Mouse (Mus musculus) brain, adult 2 months (tissue): ENCODE measurements around the gene Ybey.

Experiments
- DNase-seq: peaks from one replicate; pipeline ENCODE4 v3.0.0; 2011; ENCODE audit warnings: low read depth, low spot score

Gene Ybey

DNA sequence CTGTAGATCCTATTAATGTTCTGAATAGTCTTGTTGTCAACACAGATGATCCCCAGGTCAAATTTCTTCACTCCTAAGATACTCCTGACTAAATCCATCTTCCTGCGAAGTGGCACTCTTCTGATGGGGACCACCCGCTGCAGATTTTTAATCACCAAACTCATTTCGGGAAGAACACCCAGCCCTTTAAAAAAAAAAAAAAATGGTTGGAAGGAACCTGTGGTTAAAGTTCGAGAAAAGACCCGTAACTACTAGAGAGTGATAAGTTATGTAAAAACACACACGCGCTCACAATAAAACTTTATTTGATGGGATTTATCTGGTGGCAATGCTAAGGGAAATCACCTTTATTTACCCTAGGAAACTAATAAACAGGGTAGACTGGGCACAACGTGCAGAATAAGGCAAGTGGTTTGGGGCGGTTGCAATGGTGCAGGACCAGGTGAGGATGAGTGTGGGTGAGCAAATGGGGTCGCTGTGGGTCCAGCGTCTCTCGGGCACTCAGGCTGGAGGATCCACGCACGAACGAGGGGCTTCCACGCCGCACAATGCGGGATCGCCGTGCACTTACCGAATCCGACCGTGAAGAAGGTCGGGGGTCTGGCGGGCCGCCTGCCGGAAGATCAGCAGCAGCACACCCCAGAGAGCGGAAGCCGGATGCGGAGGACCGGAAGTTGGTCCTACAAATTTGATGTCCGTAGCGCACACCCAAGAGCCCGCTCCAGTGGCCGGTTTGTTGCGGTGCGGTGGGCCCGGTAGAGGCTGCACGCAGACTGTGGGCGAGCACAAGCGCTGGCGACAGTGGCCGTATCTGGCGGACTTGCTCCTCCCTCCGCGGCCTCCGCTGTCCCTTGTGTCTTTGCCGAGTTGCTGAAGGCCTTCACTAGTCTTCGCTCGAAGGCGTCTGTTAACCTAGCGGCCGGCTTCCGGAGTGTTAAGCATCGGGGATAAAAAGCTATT is at the start of gene Ybey, which contains the start of gene Mcm3ap:
Gene Ybey (minus strand): TSS at position 912 of the 960 bp plus-strand sequence.
Gene Mcm3ap (plus strand): TSS at position 725 of the 960 bp plus-strand sequence.
- DNase-seq = peak; percentile 97

GRCm38 (mm10) chr10:76512965-76513583 is 44.2 kb upstream of the Ybey start:
- DNase-seq = peak; percentile 69

- DNase-seq = no peak
Observed at GRCm38 (mm10) chr10:76505865-76506264, 37.0 kb upstream of the Ybey start.

- DNase-seq = no peak
Observed at GRCm38 (mm10) chr10:76504271-76504943, 35.5 kb upstream of the Ybey start.

- no peak for DNase-seq
Observed at GRCm38 (mm10) chr10:76497522-76497921, 28.6 kb upstream of the Ybey start.

GRCm38 (mm10) chr10:76496366-76496765 is 27.5 kb upstream of the Ybey start:
- DNase-seq = peak; percentile 61

GRCm38 (mm10) chr10:76495501-76495900 is 26.6 kb upstream of the Ybey start:
- DNase-seq = no peak

DNA sequence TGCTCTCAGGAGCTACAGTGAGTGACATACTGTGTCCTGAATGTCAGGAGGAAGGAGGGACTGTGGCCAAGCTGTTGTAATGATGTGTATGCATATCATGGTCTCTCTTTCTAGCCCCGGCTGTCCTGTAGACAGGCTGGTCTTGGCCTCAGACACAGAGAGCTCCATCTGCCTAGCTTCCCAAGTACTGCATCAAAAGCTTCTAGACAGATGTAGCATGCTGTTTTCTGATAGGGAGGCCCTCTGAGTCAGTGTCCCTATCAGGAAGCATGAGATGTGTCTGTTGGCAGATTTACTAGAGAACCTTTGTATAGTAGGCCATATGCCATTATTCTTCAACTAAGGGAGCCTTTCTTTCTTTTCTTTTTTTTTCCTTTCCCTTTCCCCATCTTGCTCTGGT is 24.6 kb upstream of the Ybey start:
- peak; percentile 29 for DNase-seq

DNA sequence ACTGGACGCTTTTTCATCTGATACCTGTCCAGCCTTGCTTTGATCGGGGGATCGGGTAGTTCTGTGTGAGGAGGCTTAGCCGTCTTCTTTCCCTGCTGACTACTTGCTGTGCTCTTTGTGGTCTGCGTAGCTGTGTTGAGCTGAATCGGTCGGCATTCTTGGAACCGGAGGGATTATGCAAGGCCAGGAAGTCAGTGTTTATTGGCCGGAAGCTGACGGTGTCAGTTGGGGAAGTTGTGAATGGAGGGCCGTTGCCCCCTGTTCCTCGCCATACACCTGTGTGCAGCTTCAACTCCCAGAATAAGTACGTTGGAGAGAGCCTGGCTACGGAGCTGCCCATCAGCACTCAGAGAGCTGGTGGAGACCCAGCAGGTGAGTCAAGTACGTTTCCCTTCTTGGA is 20.3 kb upstream of the Ybey start:
- DNase-seq = no peak

- DNase-seq = no peak
Observed at GRCm38 (mm10) chr10:76488265-76488664, 19.4 kb upstream of the Ybey start.

DNA sequence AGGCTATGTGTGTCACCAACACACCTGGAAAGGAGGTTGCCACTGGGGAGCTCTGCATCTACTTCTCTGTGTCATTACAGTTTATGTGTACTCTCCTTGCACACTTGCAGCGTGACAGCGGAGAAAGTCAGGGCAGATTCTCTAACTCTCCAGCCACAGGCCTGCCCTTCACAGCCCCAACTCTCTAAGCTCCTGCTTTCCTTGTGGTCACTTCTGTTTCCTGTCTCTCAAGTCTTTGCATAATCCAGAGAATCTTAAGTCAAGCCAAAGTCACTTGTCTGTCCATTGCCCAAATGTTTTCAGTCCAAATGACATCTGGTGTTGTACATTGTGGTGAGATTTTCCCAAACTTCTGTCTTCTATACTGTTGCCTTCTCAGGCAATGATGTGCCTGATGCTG is 17.4 kb upstream of the Ybey start:
- DNase-seq = no peak

- no peak for DNase-seq
Observed at GRCm38 (mm10) chr10:76481480-76481879, 12.6 kb upstream of the Ybey start.

DNA sequence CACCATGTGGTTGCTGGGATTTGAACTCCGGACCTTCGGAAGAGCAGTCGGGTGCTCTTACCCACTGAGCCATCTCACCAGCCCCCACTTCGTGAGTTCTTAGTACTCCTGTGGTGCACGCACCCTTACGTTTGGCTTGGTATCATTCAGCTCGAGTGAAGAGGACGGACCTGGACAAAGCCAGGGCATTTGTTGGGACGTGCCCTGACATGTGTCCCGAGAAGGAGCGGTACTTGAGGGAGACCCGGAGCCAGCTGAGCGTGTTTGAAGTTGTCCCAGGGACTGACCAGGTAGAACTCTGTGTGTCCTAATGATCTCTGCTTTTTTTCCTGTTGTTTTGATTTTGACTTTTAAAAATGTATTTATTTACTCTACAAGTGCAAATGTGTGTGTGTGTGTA is 11.9 kb upstream of the Ybey start:
- DNase-seq = no peak

DNA sequence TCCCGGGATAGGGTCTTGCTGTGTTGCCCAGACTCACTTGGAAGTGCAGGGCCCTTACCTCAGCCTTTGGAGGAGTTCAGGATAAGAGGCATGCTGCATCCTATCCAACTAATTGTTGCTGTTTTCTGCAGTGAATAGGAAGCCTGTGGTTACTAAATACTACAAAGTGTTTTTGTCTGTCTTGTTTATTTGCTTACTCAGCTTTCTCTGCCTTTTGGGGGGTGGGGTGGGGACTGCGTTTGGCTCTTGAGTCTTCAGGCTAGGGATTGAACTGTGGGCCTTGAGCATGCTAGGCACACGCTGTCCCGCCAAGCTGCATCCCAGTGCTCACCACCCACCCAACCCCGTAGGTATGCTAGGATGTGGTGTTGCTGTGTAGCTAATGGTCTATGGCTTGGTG is 4.8 kb upstream of the Ybey start:
- DNase-seq = no peak

DNA sequence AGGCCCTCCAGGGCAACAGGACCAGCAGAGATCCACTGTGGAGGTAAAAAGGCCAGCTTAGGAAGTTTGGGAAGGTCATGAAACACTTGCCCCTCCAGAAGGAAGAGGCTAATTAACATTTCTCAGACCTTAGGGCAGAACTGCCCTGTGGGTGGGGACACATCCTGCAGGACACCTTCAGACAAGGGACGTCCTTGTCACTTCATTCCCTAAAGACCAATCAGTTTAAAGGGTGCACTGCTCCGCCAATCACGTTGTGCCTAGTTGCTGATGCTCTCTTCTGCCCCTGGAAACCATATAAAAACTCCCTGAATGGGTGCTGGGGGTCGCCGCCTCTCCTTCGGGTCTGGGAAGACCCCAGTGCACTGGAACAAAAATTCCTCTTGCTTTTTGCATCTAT is 6.2 kb downstream of the Ybey start:
- no peak for DNase-seq

GRCm38 (mm10) chr10:76462312-76462711 is 6.6 kb downstream of the Ybey start:
- peak; percentile 62 for DNase-seq

- no peak for DNase-seq
Observed at GRCm38 (mm10) chr10:76461255-76461654, 7.7 kb downstream of the Ybey start.

DNA sequence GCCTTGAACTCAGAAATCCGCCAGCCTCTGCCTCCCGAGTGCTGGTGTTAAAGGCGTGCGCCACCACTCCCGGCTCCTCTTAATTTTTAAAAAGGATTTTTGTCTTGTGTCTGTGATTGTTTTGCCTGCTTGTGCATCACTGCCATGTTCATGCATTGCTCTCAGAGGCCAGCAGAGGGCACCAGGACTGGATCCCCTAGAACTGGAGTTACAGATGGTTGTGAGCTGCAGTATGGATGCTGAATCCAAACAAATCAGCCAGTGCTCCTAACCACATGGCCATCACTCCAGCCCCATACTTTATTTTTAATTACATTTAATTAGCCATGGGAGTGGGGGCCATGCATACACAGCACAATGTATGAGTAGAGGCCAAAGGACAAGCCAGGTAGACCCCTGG is 13.6 kb downstream of the Ybey start:
- peak; percentile 72 for DNase-seq

DNA sequence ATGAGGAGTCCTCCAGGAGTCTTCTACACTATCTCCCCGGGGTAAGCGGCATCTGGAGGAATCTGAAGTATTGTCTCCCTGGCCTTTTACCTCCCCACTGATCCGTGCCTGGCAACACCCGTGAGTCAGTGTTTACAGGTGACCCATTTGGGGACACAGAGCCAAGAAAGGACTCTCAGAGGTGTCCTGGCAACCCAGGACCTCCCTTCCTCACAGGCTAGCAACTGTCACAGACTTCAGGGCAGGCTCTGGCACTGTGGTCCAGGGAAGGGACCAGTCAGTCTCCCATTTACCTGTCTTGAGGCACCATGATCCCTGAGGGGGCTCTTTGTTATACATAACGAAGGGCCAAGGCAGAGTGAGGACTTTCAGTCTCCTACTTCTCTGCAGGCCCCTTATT is 20.1 kb downstream of the Ybey start, which contains the start of gene 2610028H24Rik:
Gene 2610028H24Rik (plus strand): TSS at position 231 of the 400 bp plus-strand sequence.
- no peak for DNase-seq

GRCm38 (mm10) chr10:76447406-76448229 is 21.3 kb downstream of the Ybey start:
- peak; percentile 15 for DNase-seq

DNA sequence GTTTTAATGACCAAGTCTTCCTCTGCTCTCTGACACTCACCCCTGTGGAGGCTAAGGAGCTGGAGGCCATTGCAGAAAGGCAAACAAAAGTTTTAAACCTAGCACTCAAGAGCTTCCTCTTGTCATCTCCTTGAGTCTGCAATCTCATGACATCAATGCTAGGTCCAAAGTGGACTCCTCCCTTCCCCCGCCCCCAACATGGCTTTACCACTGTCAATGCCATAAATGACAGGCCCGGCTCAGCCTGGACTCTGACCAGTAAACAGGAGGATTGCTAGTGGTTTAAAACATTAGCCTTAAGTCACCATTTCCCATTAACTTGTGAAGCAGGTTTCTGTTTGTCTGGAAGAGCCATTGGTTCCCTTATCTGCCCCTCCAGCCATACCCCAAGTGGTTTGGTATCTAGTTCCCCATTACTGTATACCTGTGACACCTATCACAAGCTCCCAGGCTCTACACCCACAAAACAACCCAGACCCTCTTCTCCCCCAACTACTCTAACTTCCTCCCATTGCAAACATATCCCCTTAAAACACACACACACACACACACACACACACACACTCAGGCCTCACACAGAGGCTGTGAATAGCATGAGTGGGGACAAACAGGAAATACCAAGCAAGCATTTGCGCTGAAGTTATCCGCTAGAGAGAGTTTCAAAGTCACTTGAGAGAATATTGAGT is 22.8 kb downstream of the Ybey start:
- no peak for DNase-seq
